Mouse (Mus musculus) gastrocnemius, adult 18-20 months (tissue): Measurements from ENCODE around the gene Srd5a3. TPM values are rescaled to one million over a fixed set of nuclear protein-coding genes. Genes with fewer than 3 reads are reported as not detected.
A peak's percentile ranks its signal among the peaks of the same experiment; 100 is the strongest.

Source experiments
- DNase-seq: peaks from one replicate; pipeline ENCODE4 v3.0.0; 2021; ENCODE audit warnings: low spot score
- total RNA-seq, 2 experiments: library from RNA; stranded (reverse); gene quantifications; 2 replicates each; pipeline ENCODE4 v1.2.3; 2021

Gene Srd5a3
- total RNA-seq, 2 experiments from 2014 or later: 2.1 to 2.7 TPM

DNA sequence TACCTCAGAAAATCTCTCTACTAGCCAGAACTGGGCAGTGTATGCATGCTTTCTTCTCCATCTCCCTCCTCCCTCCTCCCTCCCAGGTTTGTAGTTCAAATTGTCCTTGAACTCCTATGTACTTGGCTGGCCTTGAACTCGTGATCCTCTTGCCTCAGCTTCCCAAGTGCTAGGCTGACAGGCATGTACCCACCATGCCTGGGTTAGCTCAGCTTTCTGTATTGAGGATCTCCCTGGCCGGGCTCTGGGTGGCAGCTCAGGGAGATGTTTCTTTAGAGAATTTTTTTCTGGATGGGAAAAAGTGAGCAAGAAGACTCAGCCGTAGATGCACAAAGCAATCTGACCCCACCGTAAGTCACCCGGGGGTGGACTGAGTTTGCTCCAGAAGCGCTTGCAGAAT is 12.9 kb downstream of the Srd5a3 start:
- no peak for DNase-seq

DNA sequence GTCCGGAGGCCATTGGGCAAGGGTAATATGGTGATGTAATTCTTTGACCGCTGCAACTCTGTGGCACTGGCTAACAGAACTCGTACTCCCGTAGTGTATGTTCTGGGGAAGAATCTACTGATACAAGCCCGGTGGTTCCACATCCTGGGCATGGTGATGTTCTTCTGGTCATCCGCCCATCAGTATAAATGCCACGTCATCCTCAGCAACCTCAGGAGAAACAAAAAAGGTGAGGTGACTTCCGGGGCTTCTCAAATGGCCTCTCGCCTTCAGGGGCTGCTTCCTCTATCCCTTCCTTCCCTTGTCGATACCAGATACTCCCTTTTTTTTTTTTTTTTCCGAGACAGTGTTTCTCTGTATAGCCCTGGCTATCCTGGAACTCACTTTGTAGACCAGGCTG is 13.4 kb downstream of the Srd5a3 start:
- no peak for DNase-seq

DNA sequence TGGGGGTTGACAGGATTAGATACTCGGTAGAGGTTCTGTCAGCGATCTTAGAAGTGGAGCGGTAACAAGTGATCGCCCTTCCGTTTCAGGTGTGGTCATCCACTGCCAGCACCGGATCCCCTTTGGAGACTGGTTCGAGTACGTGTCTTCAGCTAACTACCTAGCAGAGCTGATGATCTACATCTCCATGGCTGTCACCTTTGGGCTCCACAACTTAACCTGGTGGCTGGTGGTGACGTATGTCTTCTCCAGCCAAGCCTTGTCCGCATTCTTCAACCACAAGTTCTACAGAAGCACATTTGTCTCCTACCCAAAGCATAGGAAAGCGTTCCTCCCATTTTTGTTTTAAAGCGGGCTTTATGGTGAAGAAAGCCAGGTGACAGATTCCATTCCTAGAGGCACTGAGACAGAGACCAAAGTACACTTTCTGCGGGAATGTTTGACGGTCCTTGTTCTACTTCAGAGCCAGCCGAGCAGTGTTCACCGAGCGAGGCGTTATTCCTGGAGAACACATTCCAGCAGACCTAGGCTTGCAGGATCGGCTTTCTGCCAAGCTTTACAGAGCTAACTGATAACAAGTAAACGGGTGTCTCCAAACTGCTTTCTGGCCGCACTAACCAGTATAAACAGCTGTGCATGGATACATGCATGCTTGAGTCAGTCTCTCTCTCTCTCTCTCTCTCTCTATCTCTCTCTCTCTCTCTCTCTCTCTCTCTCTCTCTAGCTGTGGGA is 14.5 kb downstream of the Srd5a3 start:
- no peak for DNase-seq

DNA sequence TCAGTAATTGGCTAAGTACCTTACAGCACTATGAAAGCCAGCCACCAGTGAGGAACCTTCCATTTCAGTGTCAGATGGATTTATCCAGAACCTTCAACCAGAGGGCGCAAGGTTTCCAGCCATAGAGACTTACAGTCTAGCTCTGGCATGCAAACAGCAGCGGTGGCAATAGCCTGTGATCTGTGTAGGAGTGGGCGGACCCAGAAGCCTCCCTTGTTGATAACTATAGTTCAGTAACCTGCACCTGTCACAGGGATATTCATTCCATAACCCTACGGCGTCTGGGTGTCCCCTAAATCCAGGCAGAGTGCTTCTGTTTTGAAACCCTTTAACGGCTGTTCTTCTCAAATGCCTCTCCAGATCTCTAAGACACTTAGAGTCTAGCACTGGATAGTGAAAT is 19.5 kb downstream of the Srd5a3 start:
- DNase-seq: no peak

DNA sequence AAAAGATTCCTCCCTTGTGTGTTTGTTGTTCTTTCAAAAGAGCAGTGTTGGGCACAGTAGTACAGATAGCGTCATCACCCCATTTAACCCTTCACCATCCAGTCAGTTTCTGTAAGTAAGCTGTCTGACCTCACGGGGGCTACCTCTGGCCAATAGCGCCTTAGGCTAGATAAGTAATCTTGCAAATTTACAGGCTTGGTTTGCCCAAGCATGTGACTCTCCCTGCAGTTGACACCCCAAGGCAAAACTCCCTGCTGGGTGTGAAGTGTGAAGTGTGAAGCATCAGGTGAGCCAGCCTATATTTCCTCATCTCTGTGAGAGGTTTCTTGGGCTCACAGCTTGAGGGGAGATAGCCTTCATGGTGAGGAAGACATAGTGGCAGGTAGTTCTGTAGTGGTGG is 20.0 kb downstream of the Srd5a3 start:
- DNase-seq: no peak

DNA sequence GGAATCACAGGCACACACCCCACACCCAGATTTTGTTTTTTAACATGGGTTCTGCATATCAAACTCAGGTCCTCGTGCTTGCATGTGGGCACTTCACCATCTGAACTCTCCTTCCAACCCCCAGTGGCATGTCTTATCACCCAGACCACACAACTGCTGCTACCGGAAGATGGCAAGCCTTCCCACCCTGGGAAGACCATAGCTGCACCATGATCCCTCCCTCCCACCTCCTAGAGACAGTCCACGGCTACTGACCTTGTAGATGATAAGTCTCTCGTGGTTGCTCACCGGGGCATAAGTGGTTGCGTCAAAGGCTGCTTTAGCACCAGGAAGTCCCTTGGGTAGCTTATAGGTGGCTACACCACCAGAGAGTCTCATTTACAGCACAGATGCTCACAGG is 21.4 kb downstream of the Srd5a3 start:
- no peak for DNase-seq

DNA sequence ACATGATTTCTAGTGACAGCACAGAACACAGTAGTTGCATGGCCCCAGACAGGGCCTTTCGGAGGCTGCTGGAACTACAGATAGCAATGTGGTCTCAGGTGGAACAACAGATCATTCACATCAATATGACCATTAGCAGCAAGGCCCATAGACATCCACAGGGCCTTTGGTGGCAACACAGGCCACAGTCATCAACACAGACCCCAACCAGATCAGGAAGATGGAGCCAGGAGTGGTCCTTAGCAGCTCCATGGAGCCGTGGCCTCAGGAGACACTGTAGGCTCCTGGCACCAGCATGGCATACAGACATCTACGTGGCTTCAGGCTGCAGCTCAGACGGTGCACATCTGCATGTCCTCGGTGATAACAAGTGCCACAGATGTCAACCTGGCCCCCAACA is 22.9 kb downstream of the Srd5a3 start:
- DNase-seq: no peak

DNA sequence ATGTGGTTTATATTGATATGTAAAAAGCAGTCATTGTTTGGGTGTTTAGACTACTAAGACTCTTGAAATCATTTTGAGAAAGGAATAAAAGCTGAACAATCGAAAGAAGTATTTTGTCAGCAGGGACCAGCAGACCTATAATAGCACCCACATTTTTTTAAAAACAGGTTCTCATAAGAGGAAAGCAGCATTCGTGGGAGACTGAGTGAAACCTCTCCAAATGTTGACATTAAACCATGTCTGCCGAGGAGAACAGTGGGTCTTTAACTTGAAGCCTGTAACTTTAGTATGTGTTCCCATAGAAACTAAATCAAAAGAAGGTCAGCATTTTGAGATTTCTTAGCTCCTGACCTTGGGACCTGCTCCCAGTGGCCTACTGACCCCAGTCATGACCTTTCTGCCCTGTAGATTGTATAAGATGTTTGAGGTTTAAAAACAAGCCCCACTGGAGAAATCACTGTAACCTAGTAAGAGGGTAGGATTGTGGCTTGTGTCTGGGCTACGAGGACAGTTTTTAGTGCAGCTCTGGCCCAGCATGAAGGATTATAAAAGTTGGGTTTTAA is 23.8 kb downstream of the Srd5a3 start:
- no peak for DNase-seq

DNA sequence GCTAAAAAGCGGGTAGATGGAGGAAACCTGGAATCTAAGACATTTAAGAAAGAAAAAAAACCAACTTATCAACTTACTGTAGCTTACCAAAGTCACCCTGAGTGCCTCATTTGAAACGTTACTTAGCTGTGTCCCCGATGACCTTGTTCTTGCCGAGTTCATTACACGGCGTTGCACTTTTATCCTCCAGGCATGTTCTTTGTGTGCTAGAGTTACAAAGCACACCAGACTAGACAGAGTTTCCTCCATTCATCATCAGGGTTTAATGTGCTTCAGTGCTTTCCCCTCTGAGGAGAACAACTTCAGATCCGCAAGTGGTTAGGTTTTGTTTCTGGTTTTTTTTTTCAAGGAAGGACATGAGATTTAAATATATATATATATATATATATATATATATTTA is 24.8 kb downstream of the Srd5a3 start:
- no peak for DNase-seq

DNA sequence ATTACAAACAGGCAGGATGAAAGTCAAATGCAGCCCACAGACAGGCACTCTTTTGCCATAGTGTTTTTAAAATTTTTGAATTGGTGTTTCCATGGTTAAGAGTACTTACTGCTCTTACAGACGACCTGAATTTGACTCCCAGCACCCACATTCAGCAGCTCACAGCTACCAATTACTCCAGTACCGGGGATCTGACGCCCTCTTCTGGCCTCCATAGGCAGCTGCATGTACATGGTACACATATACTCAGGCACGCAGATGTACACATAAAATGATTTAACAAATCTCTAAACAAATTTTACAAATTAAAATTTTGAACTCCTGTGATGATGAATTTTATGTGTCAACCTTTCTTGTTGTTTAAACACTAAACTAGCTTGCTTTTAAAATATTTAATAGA is 30.5 kb downstream of the Srd5a3 start:
- DNase-seq: no peak

DNA sequence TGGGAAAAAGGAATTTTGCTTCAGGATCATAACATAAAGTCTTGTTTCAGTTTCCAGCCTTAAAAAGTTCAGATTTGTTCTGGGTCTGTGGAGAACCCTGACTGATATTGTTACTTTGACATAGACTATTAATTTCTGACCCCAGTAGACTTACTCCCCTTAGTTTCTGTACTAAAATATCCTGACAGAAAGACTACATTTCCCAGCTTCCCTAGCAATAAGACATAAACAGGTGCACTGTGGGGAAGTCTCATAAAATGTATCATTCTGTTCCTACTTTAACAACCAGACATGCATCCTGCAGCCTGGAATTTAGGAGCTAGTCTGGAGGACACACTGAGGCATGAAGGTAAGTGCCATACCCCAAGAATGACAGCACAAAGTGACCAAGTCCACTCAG is 31.0 kb downstream of the Srd5a3 start:
- DNase-seq: no peak

DNA sequence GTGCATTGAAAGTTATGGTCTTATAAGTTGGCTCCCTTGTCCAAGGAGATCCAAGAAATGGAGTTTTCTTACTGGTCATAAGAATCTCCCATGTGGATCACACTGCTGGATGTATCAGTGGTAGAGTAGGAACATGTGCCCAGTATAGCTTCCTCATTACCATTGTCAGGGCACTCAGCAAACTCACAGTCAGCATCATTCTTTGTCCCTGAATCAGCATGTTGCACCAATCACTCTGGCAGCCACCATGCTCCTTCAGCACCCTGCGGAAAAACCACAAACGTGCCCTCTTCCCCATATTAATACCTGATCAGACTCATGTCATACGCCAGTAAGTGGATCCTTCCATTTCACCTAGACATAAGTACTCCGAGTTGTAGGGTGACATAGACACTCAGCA is 35.0 kb downstream of the Srd5a3 start:
- no peak for DNase-seq

DNA sequence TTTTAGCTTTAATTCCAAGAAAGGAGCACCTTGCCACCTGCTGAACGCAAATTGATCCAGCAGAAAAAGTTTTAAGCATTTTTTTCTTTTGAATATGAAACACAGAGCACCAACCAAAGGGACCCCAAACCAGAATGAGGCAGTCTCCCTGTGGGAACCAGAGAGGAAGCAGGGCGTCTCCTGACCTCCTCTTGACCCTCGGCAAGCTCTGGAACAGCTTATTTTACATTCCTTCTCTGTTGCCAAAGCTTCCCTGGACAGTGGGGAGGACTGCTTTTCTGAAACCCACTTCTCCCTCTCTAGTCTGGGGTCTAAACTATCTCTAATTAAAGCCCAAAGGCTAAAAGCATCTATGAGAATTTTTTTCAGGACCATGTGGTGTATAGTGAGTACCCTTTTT is 36.3 kb downstream of the Srd5a3 start:
- no peak for DNase-seq

DNA sequence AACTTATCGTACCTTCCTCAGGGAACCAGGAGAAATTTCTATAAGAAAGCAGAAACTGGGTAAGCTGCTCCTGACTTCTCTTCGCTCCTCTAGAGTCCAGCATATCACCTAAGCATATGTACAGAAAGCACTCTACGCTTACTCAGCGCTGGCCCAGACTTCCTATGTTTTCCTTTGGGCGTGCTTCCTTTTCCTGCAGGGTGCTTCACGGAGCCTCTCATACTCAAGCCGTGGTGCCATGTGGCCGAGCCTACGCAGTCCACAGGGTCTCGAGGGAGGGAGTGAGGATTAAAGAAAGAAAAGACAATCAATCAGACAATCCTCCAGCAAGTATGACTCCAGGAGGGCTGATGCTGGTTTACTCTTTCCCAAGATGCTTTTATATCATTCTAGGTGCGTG is 36.8 kb downstream of the Srd5a3 start:
- no peak for DNase-seq

DNA sequence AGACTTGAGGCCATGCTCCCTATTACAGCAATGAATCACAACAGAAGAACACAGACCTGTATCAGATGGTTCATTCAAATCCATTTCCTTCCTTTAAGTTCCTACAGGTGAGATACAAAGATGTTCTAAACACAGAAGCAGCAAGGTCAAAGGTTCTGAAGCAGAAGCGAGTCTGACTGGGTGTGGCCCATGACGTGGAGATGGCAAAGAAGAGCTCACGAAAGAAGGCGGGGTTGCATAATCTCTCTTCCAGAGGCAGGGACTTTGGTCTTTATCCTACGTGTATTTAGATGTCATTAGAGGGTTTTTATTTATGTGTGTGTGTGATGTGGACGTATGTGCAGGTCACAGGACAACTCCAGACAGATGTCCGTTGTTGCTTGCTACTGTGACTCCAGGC is 37.6 kb downstream of the Srd5a3 start:
- no peak for DNase-seq

DNA sequence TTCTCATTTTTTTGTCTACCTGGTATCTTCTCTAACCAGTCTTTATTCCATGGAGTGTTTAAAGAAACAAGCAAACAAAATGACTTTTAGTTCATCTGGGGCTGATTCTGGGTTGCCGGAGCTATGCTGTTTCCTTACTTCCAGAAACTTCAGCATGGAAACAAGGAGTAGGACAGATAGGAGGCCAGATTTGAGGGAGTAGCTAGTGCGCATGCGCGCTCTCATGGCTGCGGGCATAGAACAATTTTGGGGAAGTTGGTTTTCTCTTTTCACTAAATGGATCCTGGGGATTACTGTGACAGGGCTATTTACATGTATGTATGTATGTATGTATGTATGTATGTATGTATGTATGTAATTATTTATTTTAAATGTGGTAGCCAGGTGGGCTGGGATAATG is 39.1 kb downstream of the Srd5a3 start:
- DNase-seq: no peak

DNA sequence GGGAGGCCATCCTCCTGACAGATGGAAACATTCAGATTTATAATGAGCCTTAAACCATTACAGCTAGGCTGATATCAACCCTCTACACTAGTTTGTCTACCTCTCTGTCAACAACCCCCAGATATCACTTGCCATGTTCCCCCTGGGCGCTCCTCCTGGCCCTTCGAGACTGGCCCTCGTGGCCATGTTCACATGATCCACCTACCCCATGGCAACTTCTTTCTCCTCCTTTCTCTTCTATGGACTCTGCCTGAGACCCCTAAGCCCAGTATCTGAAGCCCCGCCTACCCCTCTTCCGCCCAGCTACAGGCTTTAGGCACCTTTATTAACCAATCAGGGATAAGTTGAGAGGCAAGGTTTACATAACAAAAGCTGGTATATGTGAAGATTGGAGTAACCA is 39.7 kb downstream of the Srd5a3 start:
- DNase-seq: no peak

DNA sequence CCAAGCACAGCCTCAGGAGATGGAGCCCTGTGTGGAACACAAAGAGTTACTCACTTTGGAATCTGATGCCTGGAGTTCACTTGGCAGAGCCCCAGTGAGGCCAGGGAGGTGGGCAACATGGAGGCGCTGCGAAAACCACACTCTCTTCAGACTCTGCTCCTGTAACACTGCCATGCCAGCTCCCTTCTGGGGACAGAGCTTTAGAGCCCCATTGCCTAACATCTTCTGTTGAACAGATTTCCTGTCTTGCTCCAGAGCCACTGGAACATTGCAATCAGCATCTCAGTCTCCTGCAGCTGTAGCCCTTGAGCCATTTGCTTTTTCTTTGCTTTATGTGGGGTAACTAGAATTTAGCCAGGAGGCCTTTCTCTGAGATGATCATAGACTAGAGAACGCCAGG is 42.3 kb downstream of the Srd5a3 start:
- no peak for DNase-seq

DNA sequence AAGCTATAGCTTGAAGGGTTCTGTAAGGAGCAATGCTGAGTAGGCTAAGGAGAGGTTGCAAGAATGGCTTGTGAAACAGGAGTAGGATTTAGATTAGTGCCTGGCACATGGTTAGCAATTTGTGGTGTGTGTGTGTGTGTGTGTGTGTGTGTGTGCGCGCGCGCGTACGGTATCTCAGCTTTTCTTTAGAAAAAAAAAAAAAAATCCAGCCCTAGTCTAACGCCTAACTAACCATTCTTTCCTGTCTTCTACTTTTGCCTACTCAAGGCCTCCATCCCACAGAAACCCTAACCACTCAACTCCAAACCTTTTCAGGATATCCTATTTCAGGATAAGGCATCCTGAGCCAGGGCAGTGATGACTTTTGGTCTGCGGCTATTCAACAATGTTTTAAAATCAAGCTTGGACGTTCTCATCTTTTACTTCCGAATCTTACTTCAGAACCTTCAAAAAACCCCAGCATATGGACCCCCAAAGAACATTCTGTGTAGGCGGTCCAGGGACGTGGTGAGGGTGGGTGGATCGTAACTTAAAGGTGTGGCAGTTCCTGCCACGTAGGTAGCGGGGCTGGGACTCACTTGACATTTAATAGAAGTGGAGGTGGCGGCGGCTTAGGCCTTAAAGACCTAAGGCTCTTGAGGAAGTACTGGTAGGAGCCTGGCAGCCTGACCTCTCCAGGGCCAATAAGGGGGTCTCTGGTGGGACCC is 43.1 kb downstream of the Srd5a3 start:
- DNase-seq: no peak

DNA sequence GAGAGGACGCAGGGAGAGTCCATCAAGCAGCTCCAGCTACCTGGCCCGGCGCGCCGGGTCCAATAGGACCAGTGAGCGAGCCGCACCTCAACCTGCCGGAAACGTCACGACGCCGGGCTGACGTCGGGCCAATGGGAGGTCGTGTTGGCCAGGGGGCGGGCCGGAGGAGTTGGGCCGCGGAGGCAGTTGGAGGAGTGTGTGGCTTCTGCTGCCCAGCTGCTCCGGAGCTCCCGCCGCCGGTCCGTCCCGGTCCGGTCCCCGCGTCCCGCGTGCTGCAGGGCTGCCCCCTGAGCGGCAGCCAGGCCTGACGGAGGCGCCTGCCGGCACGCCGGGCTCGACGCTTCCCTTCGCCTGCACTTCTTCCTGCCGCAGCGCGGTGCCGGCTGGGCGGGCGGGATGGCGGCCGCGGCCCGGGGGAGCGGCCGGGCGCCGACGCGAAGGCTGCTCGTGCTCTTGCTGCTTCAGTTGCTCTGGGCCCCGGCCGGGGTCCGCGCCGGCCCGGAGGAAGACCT is 43.7 kb downstream of the Srd5a3 start, which contains the start of gene Tmem165:
Tmem165 (plus strand) TSS at position 131 of the 512 bp plus-strand sequence.
- peak; percentile 94 for DNase-seq

DNA sequence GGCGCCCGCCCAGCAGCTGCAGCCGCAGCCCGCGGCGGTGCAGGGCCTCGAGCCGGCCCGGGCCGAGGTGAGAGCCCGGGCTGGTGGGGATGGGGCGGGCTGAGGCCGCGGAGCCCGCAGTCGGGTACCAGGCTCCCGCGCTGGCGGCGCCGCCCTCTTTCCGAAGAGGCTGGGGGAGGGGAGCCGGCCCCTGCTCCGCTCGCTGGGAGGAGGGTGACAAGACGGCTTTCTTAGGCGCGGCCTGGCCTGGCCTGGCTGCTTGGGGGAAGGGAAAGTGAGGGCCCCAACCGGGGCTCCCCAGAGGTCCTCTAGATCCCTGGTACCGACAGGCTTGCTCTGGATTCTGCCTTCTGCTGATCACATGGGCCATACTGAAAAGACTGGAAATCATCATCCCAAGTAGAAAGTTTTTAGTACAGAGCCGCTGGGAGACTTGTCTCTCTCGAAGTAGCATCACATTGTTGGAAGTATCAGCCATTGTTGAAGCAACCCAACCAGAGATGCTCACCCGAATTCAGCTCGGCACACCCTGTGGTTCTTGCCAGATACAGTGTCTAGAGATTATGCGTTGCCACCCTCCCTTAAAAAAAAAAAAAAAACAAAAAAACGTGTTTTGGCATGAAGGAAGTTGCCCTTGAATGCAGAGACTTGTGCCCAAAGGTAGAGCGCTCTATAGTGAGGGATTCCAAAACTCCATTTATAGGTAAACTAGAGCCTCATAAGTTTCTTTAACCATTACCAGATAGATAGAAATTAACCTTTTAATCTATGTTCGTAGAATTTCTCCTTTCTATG is 44.4 kb downstream of the Srd5a3 start:
- peak; percentile 30 for DNase-seq

DNA sequence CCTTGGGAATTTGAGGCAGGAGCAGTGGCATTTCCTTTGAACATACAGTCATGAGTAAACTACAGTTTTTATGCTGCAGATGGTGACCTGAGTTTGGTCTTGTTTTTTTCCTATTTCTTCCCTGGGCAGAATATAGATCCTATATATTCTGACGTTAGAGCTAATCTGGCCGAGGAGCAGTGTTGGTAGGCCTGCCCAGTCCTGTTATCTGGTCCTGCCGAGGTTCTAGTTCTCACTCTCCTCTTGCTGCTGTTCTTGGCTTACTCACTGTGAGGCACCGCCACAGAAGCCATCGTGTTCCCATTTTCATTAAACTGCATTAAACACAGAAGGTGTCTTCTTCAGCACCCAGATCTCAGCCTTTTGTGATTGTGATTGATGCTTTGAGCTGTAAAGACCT is 47.8 kb downstream of the Srd5a3 start:
- DNase-seq: no peak
